Mouse (Mus musculus) heart, postnatal 4 days (tissue): ENCODE data around the gene Eif2ak4. TPM values are rescaled to one million over a fixed set of nuclear protein-coding genes. Genes with fewer than 3 reads are reported as not detected.

Experiments used
- DNase-seq: peaks from one replicate; pipeline ENCODE4 v3.0.0; 2021
- total RNA-seq, 2 experiments: library from RNA; stranded (reverse); gene quantifications; 2 replicates each; pipeline ENCODE4 v1.2.3; 2021

Eif2ak4 gene
- total RNA-seq, 2 experiments from 2014 or later: 14.1 to 14.3 TPM

DNA sequence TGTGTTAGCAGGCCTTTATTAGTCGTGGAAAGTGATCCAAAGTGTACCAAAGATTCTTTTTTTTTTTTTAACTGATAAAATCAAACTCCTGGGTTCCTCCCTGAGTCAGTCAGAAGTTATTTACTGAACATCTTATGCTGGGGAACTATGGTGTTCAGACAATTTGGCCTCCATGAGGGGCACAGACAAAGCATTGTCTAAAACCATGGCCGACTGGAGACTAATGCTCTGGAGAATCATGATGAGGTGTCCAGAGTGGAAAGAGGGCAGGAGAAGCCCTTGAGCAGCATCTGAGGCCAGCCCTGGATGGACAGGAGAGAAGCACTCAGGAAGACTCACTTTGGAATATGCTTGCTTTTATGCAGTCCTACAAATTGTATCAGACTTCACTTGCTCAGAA lies 18.4 kb downstream of the Eif2ak4 start:
- DNase-seq: no peak

DNA sequence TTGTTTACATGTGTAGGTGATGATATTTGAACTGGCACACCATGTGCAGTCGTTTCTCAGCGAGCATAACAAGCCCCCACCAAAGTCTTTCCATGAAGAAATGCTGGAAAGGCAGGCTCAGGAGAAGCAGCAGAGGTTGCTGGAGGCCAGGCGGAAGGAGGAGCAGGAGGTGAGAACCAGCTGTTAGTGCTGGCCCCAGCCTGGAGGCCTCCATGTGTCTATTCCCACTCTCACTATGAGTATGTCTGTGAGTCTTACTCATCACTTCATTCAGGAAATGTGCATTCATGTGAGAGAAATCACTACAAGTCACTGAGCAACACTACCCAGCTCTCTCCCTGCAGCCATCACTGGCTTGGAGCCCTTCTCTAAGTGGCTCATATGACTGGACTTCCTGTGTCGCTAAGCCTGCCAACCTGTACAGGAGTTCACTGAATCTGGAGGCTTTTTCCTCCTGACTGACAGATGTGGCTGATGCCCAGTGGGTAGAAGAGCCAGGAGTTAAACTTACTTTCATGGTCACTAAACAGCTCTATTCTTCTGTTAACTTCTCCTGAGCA lies 20.0 kb downstream of the Eif2ak4 start:
- DNase-seq: no peak

GRCm38 (mm10) chr2:118412821-118413220 lies 24.4 kb downstream of the Eif2ak4 start:
- DNase-seq: no peak

- no peak for DNase-seq
Measured at GRCm38 (mm10) chr2:118415601-118416355, 27.4 kb downstream of the Eif2ak4 start.

GRCm38 (mm10) chr2:118418076-118418475 lies 29.7 kb downstream of the Eif2ak4 start:
- DNase-seq: no peak

DNA sequence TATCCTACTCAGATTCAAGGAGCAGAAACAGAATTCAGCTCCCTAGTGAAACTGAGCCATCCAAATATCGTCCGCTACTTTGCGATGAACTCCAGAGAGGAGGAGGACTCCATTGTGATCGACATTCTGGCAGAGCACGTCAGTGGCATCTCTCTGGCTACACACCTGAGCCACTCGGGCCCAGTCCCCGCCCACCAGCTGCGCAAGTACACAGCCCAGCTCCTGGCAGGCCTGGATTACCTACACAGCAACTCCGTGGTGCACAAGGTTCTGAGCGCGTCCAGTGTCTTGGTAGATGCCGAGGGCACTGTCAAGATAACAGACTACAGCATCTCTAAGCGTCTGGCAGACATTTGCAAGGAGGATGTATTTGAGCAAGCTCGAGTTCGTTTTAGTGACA lies 33.5 kb downstream of the Eif2ak4 start:
- DNase-seq: no peak

GRCm38 (mm10) chr2:118422385-118422784 lies 34.0 kb downstream of the Eif2ak4 start:
- peak; percentile 33 for DNase-seq

DNA sequence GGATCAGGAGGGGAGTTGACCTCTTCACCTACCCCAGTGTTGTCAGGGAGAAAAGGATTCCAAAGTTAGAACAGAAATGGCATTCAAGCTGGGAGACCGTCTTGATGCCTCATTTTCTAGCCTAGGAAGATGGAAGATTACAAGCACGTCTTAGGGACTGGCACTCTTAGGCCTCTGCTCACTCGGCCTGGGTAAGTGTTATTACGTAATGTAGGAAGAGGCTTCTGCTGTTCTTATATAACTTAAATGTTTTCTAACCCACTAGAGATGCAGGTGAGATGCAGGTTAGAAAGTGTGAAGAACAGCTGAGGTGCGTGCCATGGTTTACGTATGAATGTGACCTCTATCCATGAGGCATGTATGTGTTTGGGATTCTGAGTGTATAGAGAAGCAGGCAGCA lies 39.9 kb downstream of the Eif2ak4 start:
- DNase-seq: no peak

- DNase-seq: no peak
Measured at GRCm38 (mm10) chr2:118429297-118429696, 40.9 kb downstream of the Eif2ak4 start.

DNA sequence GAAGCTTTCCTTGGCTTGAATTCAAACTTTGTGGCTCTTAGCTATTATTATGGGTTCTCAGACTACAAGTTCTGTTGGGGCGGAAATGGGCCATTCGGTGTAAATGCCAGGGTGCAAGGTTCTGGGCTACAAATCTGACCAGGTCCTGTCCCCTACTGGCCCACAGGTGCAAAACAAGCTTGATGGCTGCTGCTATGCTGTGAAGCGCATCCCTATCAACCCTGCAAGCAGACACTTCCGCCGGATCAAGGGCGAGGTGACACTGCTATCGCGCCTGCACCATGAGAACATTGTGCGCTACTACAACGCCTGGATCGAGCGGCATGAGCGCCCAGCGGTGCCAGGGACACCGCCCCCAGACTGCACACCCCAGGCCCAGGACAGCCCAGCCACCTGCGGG lies 42.2 kb downstream of the Eif2ak4 start:
- no peak for DNase-seq

GRCm38 (mm10) chr2:118431589-118431988 lies 43.2 kb downstream of the Eif2ak4 start:
- DNase-seq: peak; percentile 48

DNA sequence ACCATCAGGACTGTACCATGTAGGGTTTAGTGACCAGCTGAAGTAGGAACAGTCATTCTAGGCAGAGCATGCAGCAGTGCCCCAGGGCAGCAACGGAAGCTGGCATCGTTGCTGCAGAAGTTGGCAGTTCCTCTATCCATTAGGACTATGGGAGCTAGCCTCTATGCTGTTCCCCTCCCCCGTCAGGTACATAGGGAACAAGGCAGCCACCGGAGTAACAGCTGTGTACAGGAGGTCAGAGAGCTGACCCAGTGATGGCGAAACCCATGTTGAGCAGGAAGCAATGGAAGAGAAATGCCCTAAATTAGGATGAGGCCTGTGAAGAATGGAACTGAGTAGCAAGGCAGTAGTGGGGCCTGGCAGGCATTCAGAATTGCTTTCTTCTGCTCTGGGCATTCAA lies 53.8 kb downstream of the Eif2ak4 start:
- DNase-seq: no peak

DNA sequence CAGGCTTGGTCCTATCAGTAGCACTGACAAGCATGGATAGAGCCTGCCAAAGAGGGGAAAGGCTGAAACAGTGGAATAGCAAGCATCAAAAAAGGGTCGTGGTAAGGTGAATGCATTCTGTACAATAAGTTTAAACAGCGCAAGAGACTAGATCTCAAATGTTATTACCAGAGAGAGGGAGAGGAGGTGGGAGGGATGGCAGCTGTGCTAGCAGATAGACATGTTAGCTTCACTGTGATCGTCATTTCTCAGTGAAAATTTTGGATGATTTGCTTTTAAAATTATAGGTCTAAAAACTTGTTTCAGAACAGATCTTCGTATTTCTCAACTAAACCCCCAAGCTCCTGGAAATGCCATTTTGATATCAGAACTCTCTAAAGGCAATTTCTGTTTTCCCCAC lies 54.3 kb downstream of the Eif2ak4 start:
- DNase-seq: no peak

GRCm38 (mm10) chr2:118445696-118446674 lies 57.6 kb downstream of the Eif2ak4 start:
- DNase-seq: peak; percentile 25

GRCm38 (mm10) chr2:118448181-118448580 lies 59.8 kb downstream of the Eif2ak4 start:
- no peak for DNase-seq

DNA sequence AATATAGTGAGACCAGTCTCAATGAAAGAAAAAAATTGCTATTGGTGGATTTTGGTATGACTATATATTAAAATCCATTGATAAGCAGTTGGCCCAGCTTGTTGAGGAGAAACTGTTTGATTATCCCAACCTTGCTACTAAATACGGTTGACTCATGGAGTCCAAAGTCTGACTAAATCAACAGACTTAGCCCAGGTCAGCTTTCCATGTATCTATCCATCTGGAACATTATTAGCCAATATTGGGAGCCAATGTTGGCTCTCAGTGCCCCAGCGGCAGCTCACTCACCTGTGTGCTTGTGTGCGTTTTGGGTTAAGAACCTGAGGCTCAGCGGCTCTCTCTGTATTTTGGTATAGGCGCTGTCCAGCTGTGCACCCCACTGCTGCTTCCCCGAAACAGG lies 62.6 kb downstream of the Eif2ak4 start:
- DNase-seq: no peak

GRCm38 (mm10) chr2:118457029-118457428 lies 68.6 kb downstream of the Eif2ak4 start:
- no peak for DNase-seq

- DNase-seq: no peak
Measured at GRCm38 (mm10) chr2:118457463-118458261, 69.2 kb downstream of the Eif2ak4 start.

DNA sequence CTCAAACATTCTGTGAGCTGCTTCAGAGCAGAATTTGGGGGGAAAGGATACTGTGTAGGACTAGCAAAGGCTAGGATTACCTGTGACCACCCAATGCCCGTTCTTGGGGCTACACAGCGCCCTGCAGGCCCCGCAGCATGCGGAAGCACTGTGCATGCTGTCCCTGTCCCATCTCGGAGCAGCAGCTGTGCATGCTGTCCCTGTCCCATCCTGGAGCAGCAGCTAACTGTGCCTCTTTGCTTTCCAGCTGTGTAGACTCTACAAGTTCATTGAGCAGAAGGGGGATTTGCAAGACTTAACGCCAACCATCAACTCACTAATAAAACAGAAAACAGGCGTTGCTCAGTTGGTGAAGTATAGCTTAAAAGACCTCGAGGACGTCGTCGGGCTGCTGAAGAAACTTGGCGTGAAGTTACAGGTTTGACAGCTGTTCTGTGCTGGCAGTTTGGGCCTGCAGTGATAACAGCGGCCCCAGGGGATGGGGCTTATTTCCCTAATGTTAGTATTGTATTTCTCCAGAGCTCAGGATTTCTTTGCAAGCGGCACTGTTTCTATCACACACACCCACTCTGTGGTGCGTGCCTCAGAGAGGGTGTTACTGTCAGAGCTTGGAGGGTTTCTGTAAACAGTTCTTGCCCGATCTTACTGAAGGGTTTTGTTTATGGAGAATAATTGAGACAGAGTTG lies 73.2 kb downstream of the Eif2ak4 start:
- peak; percentile 20 for DNase-seq

DNA sequence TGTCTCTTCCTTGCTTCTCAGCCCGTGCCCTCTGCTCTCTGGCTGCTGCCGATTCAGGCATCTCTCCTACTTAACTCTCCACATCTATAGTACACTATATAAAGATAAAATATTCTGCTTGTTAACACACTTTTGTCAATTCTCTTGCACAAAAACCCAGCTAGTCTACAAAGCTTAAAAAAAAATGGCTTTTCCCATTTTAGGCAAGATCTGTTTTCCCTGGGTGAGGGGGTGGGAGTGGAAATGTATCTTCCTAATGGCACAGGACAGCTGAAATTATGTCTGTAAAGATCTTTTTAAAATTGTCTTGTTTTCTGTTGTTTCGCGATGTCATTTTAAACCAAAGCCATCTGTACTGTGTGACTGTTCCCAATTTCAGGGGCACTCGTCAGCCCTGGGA lies 75.1 kb downstream of the Eif2ak4 start:
- no peak for DNase-seq

GRCm38 (mm10) chr2:118464450-118464849 lies 76.0 kb downstream of the Eif2ak4 start:
- DNase-seq: no peak

GRCm38 (mm10) chr2:118465894-118466293 lies 77.5 kb downstream of the Eif2ak4 start:
- no peak for DNase-seq
